Comparison of ENCODE assay signal across 9 mouse cellular contexts in genomic region chr9:110880772-110881171, GRCm38 (mm10). TPM values are rescaled to one million over a fixed set of nuclear protein-coding genes. Genes with fewer than 3 reads are reported as not detected.
DNase-seq lines count a peak whose midpoint lies in the region; ATAC-seq and TF ChIP-seq lines count a peak whose summit lies in the region.
"Had no signal": no experiment of that assay in that cellular context is flagged by ENCODE, and none has a peak within 500 bp of the region (broad histone marks: within the 10 kb centered on the region; RNA-seq: fewer than 3 reads in every experiment).

No protein-coding gene starts in this region.

- no peak overlapping the region for H3K27ac ChIP-seq in heart, embryonic 12.5 days (ENCODE audit: poor library complexity, severe bottlenecking)
- no peak overlapping the region for H3K27ac ChIP-seq in embryonic fibroblast, embryonic 13.5 days (ENCODE audit: insufficient read depth, low read length)
- H3K27ac ChIP-seq in kidney, embryonic 15.5 days: peak overlapping the region; percentile 63

- intact Hi-C loops in heart, postnatal 14 days (cut with DNase I): no loop called here

- DNase-seq in heart, postnatal 14 days: no peak
- peak; percentile 78 for DNase-seq in lung, postnatal 36 days
- DNase-seq in cerebellum, adult 9-10 months: no peak
- no peak for DNase-seq in ovary, postnatal 10 days (ENCODE audit: low spot score)

- peak overlapping the region; percentile 99 for H3K4me2 ChIP-seq in heart, embryonic 12.5 days
- H3K4me2 ChIP-seq in kidney, embryonic 15.5 days: peak overlapping the region; percentile 93

- ATAC-seq in heart, embryonic 12.5 days (ENCODE audit: insufficient number of reproducible peaks, low FRiP score): no peak
- ATAC-seq in kidney, embryonic 15.5 days (replicated peaks; ENCODE audit: low FRiP score): peak; percentile 23
- ATAC-seq in megakaryocyte progenitor cell, adult 5-6 weeks (replicated peaks; ENCODE audit: poor library complexity): no peak

- H3K36me3 ChIP-seq in heart, embryonic 12.5 days: no peaks in the 10 kb centered on the region
- H3K36me3 ChIP-seq in kidney, embryonic 15.5 days: no peaks in the 10 kb centered on the region

- H3K9ac ChIP-seq in heart, embryonic 12.5 days: peak overlapping the region; percentile 67; the same call in 1 of the 2 replicates
- peak overlapping the region; percentile 51; the same call in 1 of the 2 replicates for H3K9ac ChIP-seq in kidney, embryonic 15.5 days

- WGBS in heart, embryonic 12.5 days: 72% methylated on average over 4 of the region's 4 CpGs
- WGBS in kidney, embryonic 15.5 days: 67% methylated on average over 4 of the region's 4 CpGs

- no peak for TF ChIP-seq POLR2A in embryonic fibroblast, embryonic 13.5 days (IDR thresholded peaks at IDR 0.05; ENCODE audit: low read depth, low read length)

- peak overlapping the region; percentile 72; the same call in 1 of the 2 replicates for H3K4me3 ChIP-seq in heart, embryonic 12.5 days
- H3K4me3 ChIP-seq in embryonic fibroblast, embryonic 13.5 days (ENCODE audit: insufficient read depth, low read length): peak overlapping the region; percentile 58
- peak overlapping the region; percentile 68 for H3K4me3 ChIP-seq in kidney, embryonic 15.5 days (replicated peaks)

- TF ChIP-seq CTCF in embryonic fibroblast, embryonic 13.5 days (IDR thresholded peaks at IDR 0.05; ENCODE audit: borderline replicate concordance, insufficient read depth, low read length): no peak

- H3K27me3 ChIP-seq in heart, embryonic 12.5 days (replicated peaks): peaks cover 65% of the 10 kb centered on the region
- H3K27me3 ChIP-seq in kidney, embryonic 15.5 days: peaks cover 27% of the 10 kb centered on the region

- no peaks in the 10 kb centered on the region for H3K9me3 ChIP-seq in heart, embryonic 12.5 days (replicated peaks)
- no peaks in the 10 kb centered on the region for H3K9me3 ChIP-seq in kidney, embryonic 15.5 days (replicated peaks)

- peaks cover 26% of the 10 kb centered on the region for H3K4me1 ChIP-seq in heart, embryonic 12.5 days (replicated peaks)
- peaks cover 12% of the 10 kb centered on the region; the same call in 1 of the 2 replicates for H3K4me1 ChIP-seq in embryonic fibroblast, embryonic 13.5 days (ENCODE audit: control insufficient read depth, insufficient read depth, low read length)
- H3K4me1 ChIP-seq in kidney, embryonic 15.5 days: peaks cover 26% of the 10 kb centered on the region

RNA-seq across cellular contexts. Expression of gene Tmie, which starts 0.9 kb away (rescaled TPM):
- polyA plus RNA-seq in heart, embryonic 12.5 days (2016; fragmentation: Nextera tagmentation; extraction: Ambion mirVana): 0.06 and 0.65 TPM in 2 replicates
- total RNA-seq in heart, postnatal 14 days (2021): 1 to 10 TPM; 1.3 to 3.2 TPM
- polyA plus RNA-seq in embryonic fibroblast, embryonic 13.5 days (2011; ENCODE audit: insufficient read length, low read depth, missing spikeins): 0.28 and 0.56 TPM in 2 replicates
- 1.3 and 1.8 TPM in 2 replicates for polyA plus RNA-seq in kidney, embryonic 15.5 days (2015; fragmentation: Nextera tagmentation; extraction: Ambion mirVana)
- not detected in 2 replicates for total RNA-seq in megakaryocyte progenitor cell, adult 5-6 weeks (2015)
- not detected in 2 replicates for total RNA-seq in megakaryocyte progenitor cell, adult 5-6 weeks (2017)

RNA-seq across cellular contexts. Expression of gene Als2cl, which starts 1.1 kb away (rescaled TPM):
- polyA plus RNA-seq in heart, embryonic 12.5 days (2016; fragmentation: Nextera tagmentation; extraction: Ambion mirVana): 1.3 and 1.4 TPM in 2 replicates
- 10 to 100 TPM; 20.1 to 22.9 TPM for total RNA-seq in heart, postnatal 14 days (2021)
- 3.5 and 7.1 TPM in 2 replicates for polyA plus RNA-seq in embryonic fibroblast, embryonic 13.5 days (2011; ENCODE audit: insufficient read length, low read depth, missing spikeins)
- polyA plus RNA-seq in kidney, embryonic 15.5 days (2015; fragmentation: Nextera tagmentation; extraction: Ambion mirVana): 4.1 and 5.3 TPM in 2 replicates
- 0.07 and 0.44 TPM in 2 replicates for total RNA-seq in megakaryocyte progenitor cell, adult 5-6 weeks (2015)
- 0.08 and 0.20 TPM in 2 replicates for total RNA-seq in megakaryocyte progenitor cell, adult 5-6 weeks (2017)

RNA-seq across cellular contexts. Expression of gene Prss50, which starts 23.0 kb away (rescaled TPM):
- 0.97 TPM in 1 of 2 replicates, not detected in the other for polyA plus RNA-seq in heart, embryonic 12.5 days (2016; fragmentation: Nextera tagmentation; extraction: Ambion mirVana)
- total RNA-seq in heart, postnatal 14 days (2021): not detected
- polyA plus RNA-seq in embryonic fibroblast, embryonic 13.5 days (2011; ENCODE audit: insufficient read length, low read depth, missing spikeins): not detected in 2 replicates
- polyA plus RNA-seq in kidney, embryonic 15.5 days (2015; fragmentation: Nextera tagmentation; extraction: Ambion mirVana): 0.40 and 0.90 TPM in 2 replicates
- 2.3 and 10.4 TPM in 2 replicates for total RNA-seq in megakaryocyte progenitor cell, adult 5-6 weeks (2015)
- 1.4 and 1.6 TPM in 2 replicates for total RNA-seq in megakaryocyte progenitor cell, adult 5-6 weeks (2017)
- polyA plus RNA-seq: large intestine, adult 2 months had no signal

RNA-seq across cellular contexts. Expression of gene Fam240a, which starts 35.9 kb away (rescaled TPM):
- polyA plus RNA-seq in heart, embryonic 12.5 days (2016; fragmentation: Nextera tagmentation; extraction: Ambion mirVana): not detected in 2 replicates
- total RNA-seq in heart, postnatal 14 days (2021): not detected
- not detected in 2 replicates for polyA plus RNA-seq in embryonic fibroblast, embryonic 13.5 days (2011; ENCODE audit: insufficient read length, low read depth, missing spikeins)
- polyA plus RNA-seq in kidney, embryonic 15.5 days (2015; fragmentation: Nextera tagmentation; extraction: Ambion mirVana): not detected in 2 replicates
- not detected in 2 replicates for total RNA-seq in megakaryocyte progenitor cell, adult 5-6 weeks (2015)
- total RNA-seq in megakaryocyte progenitor cell, adult 5-6 weeks (2017): not detected in 2 replicates
- polyA plus RNA-seq: large intestine, adult 2 months had no signal

RNA-seq across cellular contexts. Expression of gene Prss46, which starts 36.5 kb away (rescaled TPM):
- polyA plus RNA-seq in heart, embryonic 12.5 days (2016; fragmentation: Nextera tagmentation; extraction: Ambion mirVana): not detected in 2 replicates
- not detected for total RNA-seq in heart, postnatal 14 days (2021)
- 0.86 and 1.4 TPM in 2 replicates for polyA plus RNA-seq in embryonic fibroblast, embryonic 13.5 days (2011; ENCODE audit: insufficient read length, low read depth, missing spikeins)
- polyA plus RNA-seq in kidney, embryonic 15.5 days (2015; fragmentation: Nextera tagmentation; extraction: Ambion mirVana): 0.13 TPM in 1 of 2 replicates, not detected in the other
- total RNA-seq in megakaryocyte progenitor cell, adult 5-6 weeks (2015): not detected in 2 replicates
- not detected in 2 replicates for total RNA-seq in megakaryocyte progenitor cell, adult 5-6 weeks (2017)
- polyA plus RNA-seq: large intestine, adult 2 months had no signal
